Mouse (Mus musculus): ENCODE results near the gene Gm42742. TPM values are rescaled to one million over a fixed set of nuclear protein-coding genes. Genes with fewer than 3 reads are reported as not detected.

Gene Gm42742
- polyA plus RNA-seq, 1 experiment from 2014 or later, result 81.5 TPM

GRCm38 (mm10) chr7:127026984-127027726 is 6.3 kb upstream of the Gm42742 start, which contains the start of gene Maz:
Gene Maz, minus strand, starts transcription at chr7:127027037.
- Histone ChIP-seq H3K36me3 (ENCODE audit: control insufficient read depth, insufficient read depth, low read length) (peaks cover 13% of the 10 kb centered on the region; the same call in 1 of the 2 replicates), H3K4me3 (ENCODE audit: low read length) (peak within 1 kb of the TSS; percentile 91), H3K4me1 (ENCODE audit: control insufficient read depth, insufficient read depth, low read depth, low read length) (peaks cover 33% of the 10 kb centered on the region), H3K27ac (ENCODE audit: low read depth, low read length) (peak within 1 kb of the TSS; percentile 100), H3K27me3 (replicated peaks; ENCODE audit: control insufficient read depth, insufficient read depth, low read length) (no peaks in the 10 kb centered on the region), H3K4me2 (ENCODE audit: low read length) (peak within 1 kb of the TSS; percentile 95), H3K9ac (ENCODE audit: low read depth, low read length) (peak within 1 kb of the TSS; percentile 97), H3K9me3 (ENCODE audit: control insufficient read depth, low read length) (no peaks in the 10 kb centered on the region)
- peak; percentile 94 for ATAC-seq
- WGBS, result under 1% methylated on average over 53 of the region's 63 CpGs

DNA sequence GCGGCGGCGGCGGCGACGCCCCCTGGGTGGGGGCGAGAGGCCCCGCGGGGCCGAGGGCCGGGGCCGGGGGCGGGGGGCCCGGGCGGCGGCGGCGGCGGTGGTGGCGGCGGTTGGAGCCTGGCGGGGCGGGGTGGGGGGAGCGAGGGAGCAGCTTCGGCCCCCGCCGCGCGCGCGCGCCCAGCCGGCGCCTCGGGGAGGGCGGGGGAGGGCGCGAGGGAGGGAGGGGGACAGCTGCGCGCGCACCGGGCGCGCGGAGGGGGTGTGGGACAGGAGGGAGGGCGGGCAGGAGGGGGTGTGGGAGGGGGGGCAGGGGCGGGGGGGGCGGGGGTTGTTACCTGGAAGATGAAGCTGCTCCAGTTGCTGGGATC is 5.7 kb upstream of the Gm42742 start:
- H3K4me3 ChIP-seq (ENCODE audit: low read length), result peak overlapping the region; percentile 91
- peak overlapping the region; percentile 97 for H3K9ac ChIP-seq (ENCODE audit: low read depth, low read length)
- H3K36me3 ChIP-seq (ENCODE audit: control insufficient read depth, insufficient read depth, low read length), result peaks cover 14% of the 10 kb centered on the region; the same call in 1 of the 2 replicates
- peak overlapping the region; percentile 95 for H3K4me2 ChIP-seq (ENCODE audit: low read length)
- no peaks in the 10 kb centered on the region for H3K27me3 ChIP-seq (replicated peaks; ENCODE audit: control insufficient read depth, insufficient read depth, low read length)
- 20% methylated on average over 1 of the region's 48 CpGs for WGBS
- no peak for ATAC-seq
- peaks cover 33% of the 10 kb centered on the region for H3K4me1 ChIP-seq (ENCODE audit: control insufficient read depth, insufficient read depth, low read depth, low read length)
- H3K27ac ChIP-seq (ENCODE audit: low read depth, low read length), result peak overlapping the region; percentile 100
- no peaks in the 10 kb centered on the region for H3K9me3 ChIP-seq (ENCODE audit: control insufficient read depth, low read length)

DNA sequence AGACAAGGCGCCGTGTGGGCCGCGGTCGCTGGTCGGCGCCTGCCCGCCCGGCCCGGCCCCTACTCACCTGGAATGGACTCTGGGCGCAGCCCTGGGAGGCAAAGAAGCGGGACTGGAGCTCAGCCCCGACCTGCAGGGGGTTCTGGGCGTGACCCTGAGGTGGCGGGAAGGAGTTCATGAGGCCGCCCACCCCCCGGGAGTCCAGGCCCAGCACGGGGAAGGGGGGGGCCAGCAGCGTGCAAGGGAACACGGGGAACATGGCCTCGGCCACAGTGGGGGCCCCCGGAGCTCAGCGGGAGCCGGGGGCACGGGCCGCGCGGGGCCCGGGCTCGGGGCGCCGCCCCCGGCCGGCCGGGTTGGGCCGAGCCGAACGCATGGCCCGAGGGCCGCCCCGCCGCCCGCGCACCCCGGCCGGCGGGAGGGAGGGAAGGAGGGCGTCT is 5.3 kb upstream of the Gm42742 start:
- peak overlapping the region; percentile 95 for H3K4me2 ChIP-seq (ENCODE audit: low read length)
- peak overlapping the region; percentile 97 for H3K9ac ChIP-seq (ENCODE audit: low read depth, low read length)
- peak overlapping the region; percentile 100 for H3K27ac ChIP-seq (ENCODE audit: low read depth, low read length)
- no peaks in the 10 kb centered on the region for H3K9me3 ChIP-seq (ENCODE audit: control insufficient read depth, low read length)
- no peaks in the 10 kb centered on the region for H3K27me3 ChIP-seq (replicated peaks; ENCODE audit: control insufficient read depth, insufficient read depth, low read length)
- H3K36me3 ChIP-seq (ENCODE audit: control insufficient read depth, insufficient read depth, low read length), result peaks cover 14% of the 10 kb centered on the region; the same call in 1 of the 2 replicates
- peak; percentile 5; the same call in 1 of the 2 replicates for ATAC-seq
- WGBS, result 0% methylated on average over 24 of the region's 48 CpGs
- peak overlapping the region; percentile 91 for H3K4me3 ChIP-seq (ENCODE audit: low read length)
- peaks cover 37% of the 10 kb centered on the region for H3K4me1 ChIP-seq (ENCODE audit: control insufficient read depth, insufficient read depth, low read depth, low read length)

DNA sequence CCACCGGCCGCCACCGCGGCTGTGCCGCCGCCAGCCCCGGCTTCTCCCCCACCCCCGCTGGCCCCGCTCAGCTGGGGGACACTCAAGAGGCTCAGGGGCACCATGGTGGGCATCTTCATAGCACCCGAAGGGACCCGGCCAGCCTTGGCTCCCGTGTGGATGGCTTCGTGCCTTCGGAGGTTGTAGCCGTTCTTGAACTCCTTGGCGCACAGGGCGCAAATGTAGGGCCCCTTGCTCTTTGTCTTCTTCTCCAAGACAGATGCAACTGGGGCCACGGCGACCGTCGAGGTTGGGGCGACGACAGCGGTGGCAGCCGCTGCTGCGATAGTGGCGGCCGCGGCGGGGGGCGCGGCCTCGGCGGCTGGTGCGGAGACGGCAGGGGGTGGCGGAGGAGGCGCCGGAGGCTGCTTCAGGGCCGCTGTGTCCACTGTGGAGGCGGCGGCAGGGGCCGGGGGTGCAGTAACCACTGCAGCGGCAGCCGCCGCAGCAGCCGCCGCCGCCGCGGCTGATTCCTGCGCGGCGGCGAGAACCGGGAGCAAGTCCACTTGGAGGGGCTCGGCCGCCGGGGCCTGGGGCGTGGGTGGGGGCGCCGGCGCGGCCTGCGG is 4.8 kb upstream of the Gm42742 start:
- Histone ChIP-seq H3K4me3 (ENCODE audit: low read length) (peak overlapping the region; percentile 91), H3K9ac (ENCODE audit: low read depth, low read length) (peak overlapping the region; percentile 97), H3K36me3 (ENCODE audit: control insufficient read depth, insufficient read depth, low read length) (peaks cover 14% of the 10 kb centered on the region; the same call in 1 of the 2 replicates), H3K4me1 (ENCODE audit: control insufficient read depth, insufficient read depth, low read depth, low read length) (peaks cover 38% of the 10 kb centered on the region), H3K27ac (ENCODE audit: low read depth, low read length) (peak overlapping the region; percentile 100), H3K27me3 (replicated peaks; ENCODE audit: control insufficient read depth, insufficient read depth, low read length) (no peaks in the 10 kb centered on the region), H3K4me2 (ENCODE audit: low read length) (peak overlapping the region; percentile 95), H3K9me3 (ENCODE audit: control insufficient read depth, low read length) (no peaks in the 10 kb centered on the region)
- no peak for ATAC-seq
- WGBS, result under 1% methylated on average over 60 of the region's 65 CpGs

GRCm38 (mm10) chr7:127024755-127025555 is 4.1 kb upstream of the Gm42742 start:
- no peaks in the 10 kb centered on the region for H3K27me3 ChIP-seq (replicated peaks; ENCODE audit: control insufficient read depth, insufficient read depth, low read length)
- no peaks in the 10 kb centered on the region for H3K9me3 ChIP-seq (ENCODE audit: control insufficient read depth, low read length)
- under 1% methylated on average over 30 of the region's 30 CpGs for WGBS
- H3K9ac ChIP-seq (ENCODE audit: low read depth, low read length), result peak overlapping the region; percentile 97
- peaks cover 44% of the 10 kb centered on the region for H3K4me1 ChIP-seq (ENCODE audit: control insufficient read depth, insufficient read depth, low read depth, low read length)
- ATAC-seq, result peak; percentile 18; the same call in 1 of the 2 replicates
- peak overlapping the region; percentile 91 for H3K4me3 ChIP-seq (ENCODE audit: low read length)
- H3K36me3 ChIP-seq (ENCODE audit: control insufficient read depth, insufficient read depth, low read length), result peaks cover 14% of the 10 kb centered on the region; the same call in 1 of the 2 replicates
- H3K27ac ChIP-seq (ENCODE audit: low read depth, low read length), result peak overlapping the region; percentile 100
- peak overlapping the region; percentile 95 for H3K4me2 ChIP-seq (ENCODE audit: low read length)

DNA sequence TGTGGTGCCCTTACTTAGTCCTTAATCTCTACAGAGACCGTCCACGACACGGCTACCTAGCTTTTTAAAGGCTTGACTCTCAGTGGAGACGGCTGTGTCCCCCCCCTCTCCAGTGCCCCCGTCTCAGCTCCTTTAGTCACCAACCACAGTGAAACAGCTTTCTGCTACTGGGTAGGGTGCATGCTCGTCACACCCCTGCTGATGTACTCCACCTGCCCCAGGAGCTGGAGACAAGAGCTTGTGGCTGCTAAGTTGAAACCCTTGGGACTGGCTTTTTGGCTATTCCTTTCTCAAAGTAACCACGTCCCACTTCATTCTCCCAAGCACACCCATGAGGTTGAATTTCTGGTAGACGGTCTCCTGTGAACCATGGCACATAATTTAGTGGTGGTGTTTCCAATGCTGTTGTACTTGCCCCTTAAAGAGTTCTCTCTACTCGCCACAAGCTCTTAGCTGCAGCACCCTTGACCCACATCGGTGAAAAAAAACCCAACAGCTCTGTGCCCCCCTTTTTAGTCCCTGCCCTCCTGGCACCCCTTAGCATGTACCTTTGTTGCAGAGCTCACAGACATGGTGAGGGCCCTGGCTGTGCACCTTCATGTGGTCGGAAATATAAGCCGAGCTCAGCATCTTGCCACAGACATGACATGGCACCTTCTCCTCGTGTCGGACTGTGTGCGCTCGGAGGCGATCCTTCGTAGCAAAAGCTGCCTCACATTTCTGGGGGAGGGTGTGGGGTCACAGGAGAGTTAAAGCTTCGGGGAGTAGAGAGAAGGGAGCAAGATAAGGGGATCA is 3.2 kb upstream of the Gm42742 start:
- no peak for ATAC-seq
- Histone ChIP-seq H3K4me2 (ENCODE audit: low read length) (peak overlapping the region; percentile 95), H3K9ac (ENCODE audit: low read depth, low read length) (peak overlapping the region; percentile 97), H3K9me3 (ENCODE audit: control insufficient read depth, low read length) (no peaks in the 10 kb centered on the region), H3K36me3 (ENCODE audit: control insufficient read depth, insufficient read depth, low read length) (peaks cover 14% of the 10 kb centered on the region; the same call in 1 of the 2 replicates), H3K27me3 (replicated peaks; ENCODE audit: control insufficient read depth, insufficient read depth, low read length) (no peaks in the 10 kb centered on the region), H3K4me3 (ENCODE audit: low read length) (peak overlapping the region; percentile 91), H3K27ac (ENCODE audit: low read depth, low read length) (peak overlapping the region; percentile 100), H3K4me1 (ENCODE audit: control insufficient read depth, insufficient read depth, low read depth, low read length) (peaks cover 53% of the 10 kb centered on the region)
- 16% methylated on average over 19 of the region's 19 CpGs for WGBS

- Histone ChIP-seq H3K27me3 (replicated peaks; ENCODE audit: control insufficient read depth, insufficient read depth, low read length) (no peaks in the 10 kb centered on the region), H3K36me3 (ENCODE audit: control insufficient read depth, insufficient read depth, low read length) (peaks cover 14% of the 10 kb centered on the region; the same call in 1 of the 2 replicates), H3K9ac (ENCODE audit: low read depth, low read length) (peak overlapping the region; percentile 60), H3K27ac (ENCODE audit: low read depth, low read length) (peak overlapping the region; percentile 27), H3K4me3 (ENCODE audit: low read length) (peak overlapping the region; percentile 91), H3K9me3 (ENCODE audit: control insufficient read depth, low read length) (no peaks in the 10 kb centered on the region), H3K4me1 (ENCODE audit: control insufficient read depth, insufficient read depth, low read depth, low read length) (peaks cover 60% of the 10 kb centered on the region), H3K4me2 (ENCODE audit: low read length) (peak overlapping the region; percentile 95)
- WGBS, result 68% methylated on average over 13 of the region's 13 CpGs
- ATAC-seq, result no peak
Measured at GRCm38 (mm10) chr7:127023272-127023691, 2.4 kb upstream of the Gm42742 start.

DNA sequence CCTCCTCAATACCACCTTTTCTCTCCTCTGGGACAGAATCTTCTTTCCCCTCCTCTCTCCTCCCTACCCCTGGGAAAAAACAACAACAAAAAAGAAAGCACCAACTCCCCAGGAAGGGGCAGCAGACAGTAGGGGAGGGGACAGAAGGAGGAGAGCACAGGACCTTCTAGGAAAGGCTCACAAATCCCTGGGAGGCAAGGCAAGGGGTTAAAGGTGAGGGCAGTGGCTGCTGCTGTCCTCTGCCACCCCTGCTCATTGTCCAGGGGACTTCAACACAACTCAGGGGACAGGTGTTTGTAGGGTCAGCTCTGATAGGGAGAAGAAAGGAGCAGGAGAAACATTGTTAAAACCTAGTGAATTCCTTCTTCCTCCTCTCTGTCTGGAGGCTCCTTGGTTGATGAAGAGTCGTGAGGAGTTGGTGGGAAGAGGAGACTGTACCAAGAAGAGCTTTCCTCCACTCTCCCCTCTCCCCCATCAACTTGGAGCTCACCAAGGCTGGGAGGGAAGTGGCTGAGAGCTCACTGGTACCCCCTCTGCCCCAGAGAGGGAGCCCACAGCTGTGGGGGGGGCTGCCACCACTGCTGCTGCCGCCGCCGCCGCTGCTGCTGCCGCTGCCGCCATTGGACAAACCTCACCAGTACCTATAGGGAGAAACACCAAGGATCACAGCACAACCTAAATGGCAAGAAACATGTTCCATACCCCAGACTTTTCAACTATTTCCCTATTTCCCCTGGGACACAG is 1.8 kb upstream of the Gm42742 start:
- H3K9ac ChIP-seq (ENCODE audit: low read depth, low read length), result peak overlapping the region; percentile 60
- H3K27ac ChIP-seq (ENCODE audit: low read depth, low read length), result peak overlapping the region; percentile 27
- no peak overlapping the region for H3K4me3 ChIP-seq (ENCODE audit: low read length)
- H3K9me3 ChIP-seq (ENCODE audit: control insufficient read depth, low read length), result no peaks in the 10 kb centered on the region
- ATAC-seq, result no peak
- peak overlapping the region; percentile 95 for H3K4me2 ChIP-seq (ENCODE audit: low read length)
- no peaks in the 10 kb centered on the region for H3K27me3 ChIP-seq (replicated peaks; ENCODE audit: control insufficient read depth, insufficient read depth, low read length)
- WGBS, result 76% methylated on average over 5 of the region's 7 CpGs
- H3K36me3 ChIP-seq (ENCODE audit: control insufficient read depth, insufficient read depth, low read length), result peaks cover 14% of the 10 kb centered on the region; the same call in 1 of the 2 replicates
- peaks cover 60% of the 10 kb centered on the region for H3K4me1 ChIP-seq (ENCODE audit: control insufficient read depth, insufficient read depth, low read depth, low read length)
